Mouse (Mus musculus): ENCODE measurements around the gene B4galnt1. TPM values are rescaled to one million over a fixed set of nuclear protein-coding genes. Genes with fewer than 3 reads are reported as not detected.

The B4galnt1 gene
- total and polyA plus RNA-seq, 2 experiments from 2014 or later, result 88.6 to 134 TPM

DNA sequence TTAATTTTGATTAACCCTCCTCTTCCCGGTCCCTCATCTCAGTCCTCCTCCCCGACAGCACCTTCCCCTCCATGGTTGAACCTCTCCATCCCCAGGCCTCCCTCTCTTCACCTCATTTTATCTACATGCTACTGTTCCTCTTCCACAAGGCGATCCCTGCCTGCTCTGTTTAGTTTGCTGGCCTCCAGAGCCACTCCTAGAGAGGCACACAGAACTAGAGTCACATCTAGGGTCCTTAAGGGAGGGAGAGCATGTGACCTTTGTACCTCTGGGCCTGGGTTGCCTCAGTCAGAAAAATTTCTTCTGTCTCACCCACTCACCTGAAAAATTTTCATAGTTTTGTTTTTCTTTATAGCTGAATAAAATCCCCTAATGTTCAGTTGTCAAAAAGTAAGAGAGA, 27.1 kb upstream of the B4galnt1 start:
- no peak for TF ChIP-seq CTCF (IDR thresholded peaks at IDR 0.05)
- no peak for ATAC-seq (ENCODE audit: low FRiP score)
- no peak overlapping the region for H3K4me3 ChIP-seq (ENCODE audit: low read depth, low read length)
- no peaks in the 10 kb centered on the region for H3K27me3 ChIP-seq (ENCODE audit: insufficient read depth, low read length)
- H3K4me1 ChIP-seq (ENCODE audit: insufficient read depth, low read length), result no peaks in the 10 kb centered on the region
- no peak for DNase-seq (ENCODE audit: low spot score)
- WGBS, result 89% methylated on average over 3 of the region's 3 CpGs
- no peaks in the 10 kb centered on the region for H3K36me3 ChIP-seq (ENCODE audit: insufficient read depth, low read length)
- no peaks in the 10 kb centered on the region for H3K9me3 ChIP-seq (ENCODE audit: low read length)
- H3K9ac ChIP-seq (replicated peaks; ENCODE audit: low read length, poor library complexity, severe bottlenecking), result no peak overlapping the region
- no peak overlapping the region for H3K27ac ChIP-seq (ENCODE audit: low read depth, low read length)
- H3K4me2 ChIP-seq (ENCODE audit: low read depth, low read length, poor library complexity, severe bottlenecking), result no peak overlapping the region

DNA sequence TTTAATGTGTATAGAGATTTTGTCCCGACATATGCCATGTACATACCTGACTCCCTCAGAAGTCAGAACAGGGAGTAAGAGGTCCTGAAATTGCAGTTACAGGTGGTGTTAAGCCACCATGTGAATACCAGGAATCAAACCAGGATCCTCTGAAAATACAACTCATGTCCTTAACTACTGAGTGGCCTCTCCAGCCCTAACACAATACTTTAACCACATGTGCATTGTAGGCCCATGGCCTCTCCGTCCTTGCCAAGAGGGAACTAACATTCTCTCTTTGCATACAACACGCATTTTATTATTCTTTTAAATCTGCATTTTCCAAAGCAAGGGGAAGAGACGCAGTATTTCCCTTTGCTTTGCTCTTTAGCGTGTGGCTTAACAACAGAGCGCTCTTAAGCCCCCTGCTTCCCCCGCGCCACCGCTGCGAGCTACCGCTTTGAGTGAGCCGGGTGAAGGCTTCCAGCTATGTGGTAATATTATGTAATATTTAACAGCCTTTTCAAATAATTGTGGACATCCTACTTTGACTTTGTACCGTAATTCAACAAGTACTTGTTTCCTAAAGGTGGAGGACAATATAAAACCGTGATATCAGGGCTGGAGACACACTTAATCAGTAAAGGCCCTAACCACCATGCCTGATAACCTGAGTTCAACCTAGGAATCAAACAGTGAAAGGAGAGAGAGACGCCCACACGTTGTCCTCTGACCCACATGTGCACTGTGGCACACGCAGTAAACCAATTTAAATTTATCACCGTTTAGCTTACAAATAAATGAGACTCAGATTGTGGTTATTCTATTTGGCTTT, 26.5 kb upstream of the B4galnt1 start:
- H3K9ac ChIP-seq (replicated peaks; ENCODE audit: low read length, poor library complexity, severe bottlenecking), result no peak overlapping the region

DNA sequence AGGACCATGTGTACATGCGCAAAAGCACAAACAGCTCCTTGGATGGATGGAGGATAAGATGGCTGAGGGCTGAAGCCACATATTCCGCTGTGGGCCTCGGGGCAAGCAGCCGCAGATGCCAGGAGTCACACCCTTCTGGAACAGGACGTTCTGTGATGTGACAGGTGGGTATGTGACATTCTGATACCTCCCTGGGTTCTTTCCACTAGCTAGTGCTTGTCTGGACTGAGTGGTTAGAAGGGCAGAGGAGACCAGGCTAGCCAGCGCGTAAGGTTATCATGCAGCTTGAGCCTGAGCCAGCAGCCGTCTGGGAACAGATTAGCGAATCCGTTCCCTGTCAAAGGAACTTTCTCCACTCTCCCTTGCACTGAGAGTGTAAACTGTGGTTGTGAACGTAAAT, 24.1 kb upstream of the B4galnt1 start:
- Histone ChIP-seq H3K27me3 (ENCODE audit: insufficient read depth, low read length) (no peaks in the 10 kb centered on the region), H3K4me2 (ENCODE audit: low read depth, low read length, poor library complexity, severe bottlenecking) (no peak overlapping the region), H3K9ac (replicated peaks; ENCODE audit: low read length, poor library complexity, severe bottlenecking) (no peak overlapping the region), H3K36me3 (ENCODE audit: insufficient read depth, low read length) (no peaks in the 10 kb centered on the region), H3K4me3 (ENCODE audit: low read depth, low read length) (no peak overlapping the region), H3K4me1 (ENCODE audit: insufficient read depth, low read length) (no peaks in the 10 kb centered on the region), H3K9me3 (ENCODE audit: low read length) (no peaks in the 10 kb centered on the region), H3K27ac (ENCODE audit: low read depth, low read length) (no peak overlapping the region)
- no peak for ATAC-seq (ENCODE audit: low FRiP score)
- no peak for TF ChIP-seq CTCF (IDR thresholded peaks at IDR 0.05)
- WGBS, result 88% methylated on average over 11 of the region's 11 CpGs
- no peak for DNase-seq (ENCODE audit: low spot score)

More for the DNA sequence above, 26.5 kb upstream of the B4galnt1 start:
- Histone ChIP-seq H3K4me1 (ENCODE audit: insufficient read depth, low read length) (no peaks in the 10 kb centered on the region), H3K4me3 (ENCODE audit: low read depth, low read length) (no peak overlapping the region), H3K27ac (ENCODE audit: low read depth, low read length) (no peak overlapping the region), H3K9me3 (ENCODE audit: low read length) (no peaks in the 10 kb centered on the region), H3K27me3 (ENCODE audit: insufficient read depth, low read length) (no peaks in the 10 kb centered on the region), H3K4me2 (ENCODE audit: low read depth, low read length, poor library complexity, severe bottlenecking) (no peak overlapping the region), H3K36me3 (ENCODE audit: insufficient read depth, low read length) (no peaks in the 10 kb centered on the region)
- TF ChIP-seq CTCF (IDR thresholded peaks at IDR 0.05), result no peak
- WGBS, result 88% methylated on average over 18 of the region's 18 CpGs
- DNase-seq (ENCODE audit: low spot score) (no peak), ATAC-seq (ENCODE audit: low FRiP score) (no peak)

DNA sequence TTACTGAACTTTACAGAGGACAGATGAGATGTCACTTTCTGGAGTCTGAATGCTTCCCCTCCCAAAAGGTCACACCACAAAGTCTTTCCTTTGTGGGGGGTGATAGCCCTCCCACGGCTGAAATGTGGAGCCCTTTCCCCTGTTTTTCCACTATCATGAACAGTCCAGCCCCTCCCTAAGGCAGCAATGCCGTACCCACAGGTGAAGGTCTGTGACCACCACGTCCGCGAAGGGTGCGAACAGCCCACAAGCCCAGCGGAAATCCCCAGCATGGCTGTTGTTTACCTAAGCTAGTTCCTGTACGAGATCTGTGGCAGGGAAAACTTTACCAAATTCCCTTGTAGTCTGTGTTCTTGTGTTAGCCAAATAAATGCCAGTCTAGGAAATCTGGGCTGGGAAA, 23.5 kb upstream of the B4galnt1 start:
- ATAC-seq (ENCODE audit: low FRiP score) (no peak), DNase-seq (ENCODE audit: low spot score) (no peak)
- Histone ChIP-seq H3K9me3 (ENCODE audit: low read length) (no peaks in the 10 kb centered on the region), H3K4me3 (ENCODE audit: low read depth, low read length) (no peak overlapping the region), H3K36me3 (ENCODE audit: insufficient read depth, low read length) (no peaks in the 10 kb centered on the region), H3K9ac (replicated peaks; ENCODE audit: low read length, poor library complexity, severe bottlenecking) (no peak overlapping the region), H3K27me3 (ENCODE audit: insufficient read depth, low read length) (no peaks in the 10 kb centered on the region), H3K27ac (ENCODE audit: low read depth, low read length) (no peak overlapping the region), H3K4me1 (ENCODE audit: insufficient read depth, low read length) (no peaks in the 10 kb centered on the region), H3K4me2 (ENCODE audit: low read depth, low read length, poor library complexity, severe bottlenecking) (no peak overlapping the region)
- TF ChIP-seq CTCF (IDR thresholded peaks at IDR 0.05), result no peak
- 89% methylated on average over 8 of the region's 8 CpGs for WGBS

DNA sequence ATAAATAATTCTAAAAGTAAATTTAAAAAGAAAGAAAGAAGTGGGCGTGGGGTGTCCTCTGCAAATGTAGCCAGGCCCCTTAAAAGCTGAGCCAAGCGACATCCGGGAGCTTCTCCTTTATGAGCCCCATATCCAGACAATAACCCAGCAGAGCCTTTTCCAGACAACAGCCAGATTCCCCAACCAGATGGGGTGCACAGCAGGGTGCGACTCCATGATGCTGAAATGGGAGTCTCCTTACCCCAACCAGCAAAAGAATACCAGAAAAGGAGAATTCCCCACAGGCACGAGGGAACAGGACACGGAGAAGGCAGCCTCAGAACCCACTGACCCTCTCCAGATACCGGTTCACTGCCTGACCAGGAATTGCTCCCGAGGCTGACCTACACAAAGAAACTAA, 21.8 kb upstream of the B4galnt1 start:
- Histone ChIP-seq H3K9ac (replicated peaks; ENCODE audit: low read length, poor library complexity, severe bottlenecking) (no peak overlapping the region), H3K9me3 (ENCODE audit: low read length) (no peaks in the 10 kb centered on the region), H3K27me3 (ENCODE audit: insufficient read depth, low read length) (no peaks in the 10 kb centered on the region), H3K27ac (ENCODE audit: low read depth, low read length) (no peak overlapping the region), H3K4me2 (ENCODE audit: low read depth, low read length, poor library complexity, severe bottlenecking) (no peak overlapping the region), H3K36me3 (ENCODE audit: insufficient read depth, low read length) (no peaks in the 10 kb centered on the region), H3K4me3 (ENCODE audit: low read depth, low read length) (no peak overlapping the region), H3K4me1 (ENCODE audit: insufficient read depth, low read length) (no peaks in the 10 kb centered on the region)
- DNase-seq (ENCODE audit: low spot score), result no peak
- no peak for ATAC-seq (ENCODE audit: low FRiP score)
- TF ChIP-seq CTCF (IDR thresholded peaks at IDR 0.05), result no peak
- WGBS, result 84% methylated on average over 8 of the region's 8 CpGs

DNA sequence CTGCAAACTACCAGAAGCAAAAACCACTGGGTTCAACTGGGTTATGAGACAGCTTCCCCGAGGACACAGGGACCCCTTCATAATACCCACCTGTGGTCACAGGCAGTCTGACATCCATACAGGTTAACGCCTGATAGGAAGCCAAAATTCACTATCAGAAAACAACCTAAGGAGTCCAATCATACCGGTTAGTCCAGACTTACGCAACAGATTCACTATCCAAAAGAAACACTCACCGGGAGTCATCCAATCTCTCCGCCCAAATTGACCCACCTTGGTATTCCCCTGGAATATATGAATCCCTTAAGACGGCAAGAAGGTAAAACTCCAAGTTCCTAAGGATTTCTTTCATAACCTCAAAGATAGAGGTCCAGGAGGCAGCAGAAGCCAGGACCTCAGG, 20.5 kb upstream of the B4galnt1 start:
- WGBS, result 96% methylated on average over 7 of the region's 7 CpGs
- ATAC-seq (ENCODE audit: low FRiP score), result no peak
- Histone ChIP-seq H3K27ac (ENCODE audit: low read depth, low read length) (no peak overlapping the region), H3K27me3 (ENCODE audit: insufficient read depth, low read length) (no peaks in the 10 kb centered on the region), H3K4me2 (ENCODE audit: low read depth, low read length, poor library complexity, severe bottlenecking) (no peak overlapping the region), H3K4me1 (ENCODE audit: insufficient read depth, low read length) (no peaks in the 10 kb centered on the region), H3K4me3 (ENCODE audit: low read depth, low read length) (no peak overlapping the region), H3K9me3 (ENCODE audit: low read length) (no peaks in the 10 kb centered on the region), H3K36me3 (ENCODE audit: insufficient read depth, low read length) (no peaks in the 10 kb centered on the region), H3K9ac (replicated peaks; ENCODE audit: low read length, poor library complexity, severe bottlenecking) (no peak overlapping the region)
- no peak for TF ChIP-seq CTCF (IDR thresholded peaks at IDR 0.05)
- DNase-seq (ENCODE audit: low spot score), result no peak
